Mouse (Mus musculus) thymus, adult 2 months (tissue): ENCODE measurements at regions not wholly inside any gene's neighbourhood (a gene's known extent, or its start where the extent isn't known, plus 50 kb on each side); places are given as distances from the start of the nearest gene placed in this dataset.

Source experiments
- DNase-seq: peaks from one replicate; pipeline ENCODE4 v3.0.0; 2021
- H3K27ac ChIP-seq: fragments of 200-500 bp; 2 replicates; pipeline ENCODE4 v1.5.1; 2012; ENCODE audit warnings: low read length, control low read depth; ENCODE audit not compliant: control insufficient read depth, insufficient read depth
- H3K27me3 ChIP-seq: fragments of 200-500 bp; 2 replicates; pipeline ENCODE4 v1.6.1; 2012; ENCODE audit warnings: mild to moderate bottlenecking, low read length, moderate library complexity, mixed read lengths; ENCODE audit not compliant: control insufficient read depth, insufficient read depth
- H3K36me3 ChIP-seq: fragments of 200-500 bp; 2 replicates; pipeline ENCODE4 v1.6.1; 2012; ENCODE audit warnings: mild to moderate bottlenecking, low read length, moderate library complexity; ENCODE audit not compliant: control insufficient read depth, insufficient read depth
- H3K4me1 ChIP-seq: fragments of 200-500 bp; replicated peaks from 2 replicates; pipeline ENCODE4 v1.6.1; 2012; ENCODE audit warnings: low read length; ENCODE audit not compliant: control insufficient read depth, insufficient read depth
- H3K4me3 ChIP-seq: fragments of 200-500 bp; 2 replicates; pipeline ENCODE4 v1.5.1; 2012; ENCODE audit warnings: mild to moderate bottlenecking, low read length, control low read depth, moderate library complexity; ENCODE audit not compliant: control insufficient read depth, insufficient read depth
- CTCF ChIP-seq: fragments of 200-500 bp; IDR thresholded peaks from 2 replicates; pipeline ENCODE4 v1.5.1; 2012; ENCODE audit warnings: mild to moderate bottlenecking, control low read depth, low read length, moderate library complexity, borderline replicate concordance; ENCODE audit not compliant: control insufficient read depth, poor library complexity, insufficient read depth; ENCODE audit errors: extremely low read depth
- POLR2A ChIP-seq: fragments of 200-500 bp; IDR thresholded peaks from 2 replicates; pipeline ENCODE4 v1.6.1; 2012; ENCODE audit warnings: mild to moderate bottlenecking, low read length, control low read depth, moderate library complexity; ENCODE audit not compliant: control insufficient read depth, poor library complexity, insufficient read depth; ENCODE audit errors: extremely low read depth
- WGBS: fragments of 180-500 bp; shearing (Covaris S2); methylation state at CpG from one replicate; pipeline ENCODE4 v1.1.7; 2018; 5-methylcytosine and 5-hydroxymethylcytosine counted together

DNA sequence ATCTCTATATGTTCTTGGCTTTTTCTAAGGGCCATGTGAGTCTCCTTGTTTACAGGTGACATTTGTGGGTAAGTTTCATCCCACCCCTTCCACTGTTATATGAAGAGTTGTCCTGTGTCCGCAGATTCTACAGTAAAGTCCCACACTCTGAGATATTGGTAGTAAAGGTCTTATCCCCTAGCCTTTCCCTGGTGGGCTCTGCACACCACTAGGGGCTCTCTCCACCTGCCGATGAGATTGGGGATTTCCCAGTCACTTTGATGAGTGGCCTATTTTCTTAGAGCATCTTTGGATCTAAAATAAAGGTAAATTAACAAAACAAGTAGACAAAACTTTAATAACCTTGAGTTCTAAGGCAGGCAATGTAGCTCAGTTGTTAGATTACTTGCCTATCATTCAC, 86.4 kb downstream of the Nkx2-1 start:
- DNase-seq = no peak
- no peak overlapping the region for H3K27ac ChIP-seq
- no peak for TF ChIP-seq CTCF
- no peak for TF ChIP-seq POLR2A
- H3K4me1 ChIP-seq = no peaks in the 10 kb centered on the region
- no peaks in the 10 kb centered on the region for H3K36me3 ChIP-seq
- no peak overlapping the region for H3K4me3 ChIP-seq
- no peaks in the 10 kb centered on the region for H3K27me3 ChIP-seq
- 88% methylated on average over 2 of the region's 2 CpGs for WGBS

DNA sequence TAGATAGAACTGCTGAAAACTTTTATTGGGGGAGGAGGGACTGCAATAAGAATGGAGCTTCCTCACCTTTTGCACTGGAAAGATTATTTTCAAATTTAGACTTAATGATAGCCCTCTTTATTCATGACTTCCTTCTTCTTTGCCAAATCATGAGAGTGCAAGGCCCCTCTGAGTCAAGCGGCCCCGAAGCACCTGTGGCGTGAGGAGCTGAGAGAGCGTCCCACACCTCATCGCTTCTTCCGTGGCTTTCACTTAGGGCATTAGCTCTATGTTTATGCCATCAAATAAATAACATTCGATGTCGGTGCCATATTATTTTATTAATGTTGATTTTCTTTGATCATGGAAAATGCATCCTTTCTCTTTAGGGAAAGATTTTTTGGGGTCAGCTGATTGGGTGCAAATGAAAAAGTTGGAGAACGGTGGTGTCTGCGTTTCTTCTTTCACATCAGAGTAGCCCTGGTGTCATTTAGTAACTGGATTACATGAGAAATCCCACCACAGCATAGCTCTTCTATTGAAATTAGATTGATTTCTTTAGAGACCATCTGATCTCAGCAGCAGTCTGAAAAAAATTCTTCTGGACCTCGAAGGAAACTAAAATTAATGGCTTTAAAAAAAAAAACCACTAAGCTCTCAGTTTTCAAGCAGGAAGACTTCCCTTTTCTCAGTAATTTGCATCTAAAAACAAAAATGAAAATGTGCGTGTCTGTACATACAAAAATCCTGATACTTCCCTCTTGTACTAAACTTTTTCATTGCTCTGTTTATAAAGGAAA, 87.7 kb downstream of the Nkx2-1 start:
- DNase-seq = no peak
- no peak overlapping the region for H3K4me3 ChIP-seq
- no peaks in the 10 kb centered on the region for H3K27me3 ChIP-seq
- no peak overlapping the region for H3K27ac ChIP-seq
- 34% methylated on average over 12 of the region's 12 CpGs for WGBS
- H3K36me3 ChIP-seq = no peaks in the 10 kb centered on the region
- no peak for TF ChIP-seq POLR2A
- TF ChIP-seq CTCF = no peak
- no peaks in the 10 kb centered on the region for H3K4me1 ChIP-seq

GRCm38 (mm10) chr12:56441166-56441817, 95.4 kb downstream of the Nkx2-1 start:
- no peak for DNase-seq
- no peaks in the 10 kb centered on the region for H3K27me3 ChIP-seq
- 85% methylated on average over 8 of the region's 8 CpGs for WGBS
- H3K4me3 ChIP-seq = no peak overlapping the region
- H3K4me1 ChIP-seq = no peaks in the 10 kb centered on the region
- H3K36me3 ChIP-seq = no peaks in the 10 kb centered on the region
- no peak for TF ChIP-seq CTCF
- no peak for TF ChIP-seq POLR2A
- H3K27ac ChIP-seq = no peak overlapping the region

GRCm38 (mm10) chr12:56440068-56440847, 94.6 kb upstream of the Mbip start:
- no peak for DNase-seq
- H3K27ac ChIP-seq = no peak overlapping the region
- 55% methylated on average over 12 of the region's 12 CpGs for WGBS
- H3K36me3 ChIP-seq = no peaks in the 10 kb centered on the region
- TF ChIP-seq CTCF = no peak
- TF ChIP-seq POLR2A = no peak
- no peak overlapping the region for H3K4me3 ChIP-seq
- no peaks in the 10 kb centered on the region for H3K27me3 ChIP-seq
- H3K4me1 ChIP-seq = no peaks in the 10 kb centered on the region

DNA sequence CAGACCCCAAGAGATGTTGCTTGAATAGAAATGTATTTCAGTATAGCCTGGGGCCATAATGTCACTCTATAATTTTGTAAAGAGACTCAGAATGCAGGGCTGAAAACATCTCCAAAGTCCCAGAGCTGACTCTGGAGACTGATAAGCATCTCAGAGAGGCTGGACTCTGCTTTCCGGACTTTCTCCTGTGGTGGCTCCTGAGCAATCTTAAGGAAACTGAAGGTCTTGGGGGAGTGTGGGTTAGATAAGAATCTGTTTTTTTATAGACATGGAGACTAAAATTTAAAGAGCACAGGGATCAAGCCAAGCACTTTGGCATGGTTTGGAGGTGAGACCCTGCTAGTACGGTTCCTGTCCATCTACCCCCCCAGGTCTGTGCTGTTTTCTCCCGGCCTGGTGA, 92.7 kb upstream of the Mbip start:
- Histone ChIP-seq H3K4me3 (no peak overlapping the region), H3K27ac (no peak overlapping the region), H3K36me3 (no peaks in the 10 kb centered on the region), H3K27me3 (no peaks in the 10 kb centered on the region), H3K4me1 (no peaks in the 10 kb centered on the region)
- WGBS = 87% methylated on average over 3 of the region's 3 CpGs
- TF ChIP-seq CTCF (no peak), POLR2A (no peak)
- no peak for DNase-seq

GRCm38 (mm10) chr12:56437975-56438374, 92.3 kb upstream of the Mbip start:
- WGBS = 90% methylated on average over 3 of the region's 3 CpGs
- Histone ChIP-seq H3K36me3 (no peaks in the 10 kb centered on the region), H3K27me3 (no peaks in the 10 kb centered on the region), H3K4me3 (no peak overlapping the region), H3K4me1 (no peaks in the 10 kb centered on the region), H3K27ac (no peak overlapping the region)
- DNase-seq = no peak
- TF ChIP-seq POLR2A (no peak), CTCF (no peak)
